Mouse (Mus musculus) myocyte (in vitro differentiated cells): ENCODE measurements around the gene Prkg1.

Experiments
- E2F4 ChIP-seq: IDR thresholded peaks from one replicate; pipeline ENCODE4 v1.6.1; 2011; ENCODE audit warnings: mild to moderate bottlenecking, control low read depth, moderate library complexity; ENCODE audit not compliant: insufficient read depth
- MAX ChIP-seq: IDR thresholded peaks from one replicate; pipeline ENCODE4 v1.6.1; 2011; ENCODE audit warnings: low read depth, mild to moderate bottlenecking, control low read depth
- MYOD1 ChIP-seq, 3 experiments: IDR thresholded peaks; one replicate each; pipeline ENCODE4 v1.6.1; 2011; ENCODE audit warnings: control low read depth in 2 of 3, low read depth in 2 of 3, mild to moderate bottlenecking in 2 of 3, moderate library complexity in 1 of 3; ENCODE audit not compliant: insufficient read length in 2 of 3, control insufficient read depth in 1 of 3
- POLR2A ChIP-seq: IDR thresholded peaks from one replicate; pipeline ENCODE4 v1.6.1; 2011; ENCODE audit warnings: low read depth, mild to moderate bottlenecking, control low read depth, moderate library complexity; ENCODE audit not compliant: insufficient read length
- POLR2AphosphoS2 ChIP-seq: IDR thresholded peaks from one replicate; pipeline ENCODE4 v1.6.1; 2011; ENCODE audit warnings: low read depth, control low read depth; ENCODE audit not compliant: insufficient read length

- TF ChIP-seq MAX, result no peak
- TF ChIP-seq E2F4, result no peak
- TF ChIP-seq POLR2A, result no peak
- no peak for TF ChIP-seq POLR2AphosphoS2
- no peak for TF ChIP-seq MYOD1 (IDR thresholded peaks at IDR 0.05; ENCODE audit: control insufficient read depth in 1 of 3, insufficient read length in 2 of 3, low read depth in 2 of 3)
Measured at GRCm38 (mm10) chr19:31210449-31210848, 554.4 kb downstream of the Prkg1 start.
